Mouse (Mus musculus): ENCODE data around the gene Cdk4. TPM values are rescaled to one million over a fixed set of nuclear protein-coding genes. Genes with fewer than 3 reads are reported as not detected.

The Cdk4 gene
- polyA plus RNA-seq (2014; fragmentation: Nextera tagmentation; extraction: Ambion mirVana): 1,915 and 2,068 TPM in 2 replicates

- peak within 1 kb of the TSS; percentile 89 for H3K27ac ChIP-seq (ENCODE audit: low read depth)
- DNase-seq (ENCODE audit: low spot score): peak; percentile 98
- under 1% methylated on average over 46 of the region's 46 CpGs for WGBS
- no peaks in the 10 kb centered on the region for H3K9me3 ChIP-seq (ENCODE audit: control insufficient read depth, low read length)
- H3K4me2 ChIP-seq (ENCODE audit: low read length): peak within 1 kb of the TSS; percentile 85
- peak; percentile 91 for ATAC-seq (replicated peaks; ENCODE audit: low FRiP score, low TSS enrichment, low read depth)
- H3K27me3 ChIP-seq (replicated peaks; ENCODE audit: control insufficient read depth, insufficient read depth, low read length): 0 out of 2 replicates have a peak, but pooled peaks cover 3% of the 10 kb centered on the region
- peak within 1 kb of the TSS; percentile 93 for H3K4me3 ChIP-seq (ENCODE audit: low read depth, low read length)
- peaks cover 22% of the 10 kb centered on the region for H3K4me1 ChIP-seq (replicated peaks; ENCODE audit: control insufficient read depth, insufficient read depth, low read length)
- peaks cover 39% of the 10 kb centered on the region for H3K36me3 ChIP-seq (ENCODE audit: control insufficient read depth, insufficient read depth, low read length)
- H3K9ac ChIP-seq (ENCODE audit: low read length): peak within 1 kb of the TSS; percentile 97
Measured at GRCm38 (mm10) chr10:127063239-127063872, at the start of gene Cdk4. TSS of gene Cdk4 (plus strand) at chr10:127063534.

- H3K27me3 ChIP-seq (replicated peaks; ENCODE audit: control insufficient read depth, insufficient read depth, low read length): no peaks in the 10 kb centered on the region
- H3K4me1 ChIP-seq (replicated peaks; ENCODE audit: control insufficient read depth, insufficient read depth, low read length): no peaks in the 10 kb centered on the region
- no peak overlapping the region for H3K4me3 ChIP-seq (ENCODE audit: low read depth, low read length)
- no peaks in the 10 kb centered on the region for H3K36me3 ChIP-seq (ENCODE audit: control insufficient read depth, insufficient read depth, low read length)
- no peak overlapping the region for H3K9ac ChIP-seq (ENCODE audit: low read length)
- no peak overlapping the region for H3K27ac ChIP-seq (ENCODE audit: low read depth)
- no peak overlapping the region for H3K4me2 ChIP-seq (ENCODE audit: low read length)
- ATAC-seq (replicated peaks; ENCODE audit: low FRiP score, low TSS enrichment, low read depth): no peak
- WGBS: 54% methylated on average over 5 of the region's 5 CpGs
- H3K9me3 ChIP-seq (ENCODE audit: control insufficient read depth, low read length): no peaks in the 10 kb centered on the region
- DNase-seq (ENCODE audit: low spot score): no peak
Measured at GRCm38 (mm10) chr10:127016488-127016887, 46.8 kb upstream of the Cdk4 start.

GRCm38 (mm10) chr10:127017071-127017470 is 46.3 kb upstream of the Cdk4 start:
- Histone ChIP-seq H3K9ac (ENCODE audit: low read length) (no peak overlapping the region), H3K36me3 (ENCODE audit: control insufficient read depth, insufficient read depth, low read length) (peaks cover 4% of the 10 kb centered on the region; the same call in 1 of the 2 replicates), H3K27ac (ENCODE audit: low read depth) (no peak overlapping the region), H3K27me3 (replicated peaks; ENCODE audit: control insufficient read depth, insufficient read depth, low read length) (no peaks in the 10 kb centered on the region), H3K9me3 (ENCODE audit: control insufficient read depth, low read length) (no peaks in the 10 kb centered on the region), H3K4me2 (ENCODE audit: low read length) (no peak overlapping the region), H3K4me3 (ENCODE audit: low read depth, low read length) (no peak overlapping the region), H3K4me1 (replicated peaks; ENCODE audit: control insufficient read depth, insufficient read depth, low read length) (no peaks in the 10 kb centered on the region)
- ATAC-seq (replicated peaks; ENCODE audit: low FRiP score, low TSS enrichment, low read depth) (no peak), DNase-seq (ENCODE audit: low spot score) (no peak)
- WGBS: 16% methylated on average over 2 of the region's 2 CpGs

- 77% methylated on average over 16 of the region's 16 CpGs for WGBS
- ATAC-seq (replicated peaks; ENCODE audit: low FRiP score, low TSS enrichment, low read depth) (no peak), DNase-seq (ENCODE audit: low spot score) (no peak)
Measured at GRCm38 (mm10) chr10:127018422-127018821, 44.9 kb upstream of the Cdk4 start.

GRCm38 (mm10) chr10:127030336-127031296 is 32.7 kb upstream of the Cdk4 start, which contains the start of gene Tsfm:
TSS of gene Tsfm (minus strand) at chr10:127030840.
- Histone ChIP-seq H3K9me3 (ENCODE audit: control insufficient read depth, low read length) (no peaks in the 10 kb centered on the region), H3K9ac (ENCODE audit: low read length) (peak within 1 kb of the TSS; percentile 79), H3K36me3 (ENCODE audit: control insufficient read depth, insufficient read depth, low read length) (peaks cover 38% of the 10 kb centered on the region), H3K4me2 (ENCODE audit: low read length) (peak within 1 kb of the TSS; percentile 67), H3K27me3 (replicated peaks; ENCODE audit: control insufficient read depth, insufficient read depth, low read length) (no peaks in the 10 kb centered on the region), H3K4me3 (ENCODE audit: low read depth, low read length) (peak within 1 kb of the TSS; percentile 93), H3K4me1 (replicated peaks; ENCODE audit: control insufficient read depth, insufficient read depth, low read length) (no peaks in the 10 kb centered on the region), H3K27ac (ENCODE audit: low read depth) (peak within 1 kb of the TSS; percentile 43; the same call in 1 of the 2 replicates)
- DNase-seq (ENCODE audit: low spot score) (peak; percentile 94), ATAC-seq (replicated peaks; ENCODE audit: low FRiP score, low TSS enrichment, low read depth) (peak; percentile 87)
- 5% methylated on average over 56 of the region's 56 CpGs for WGBS

More at GRCm38 (mm10) chr10:127018422-127018821, 44.9 kb upstream of the Cdk4 start:
- H3K9me3 ChIP-seq (ENCODE audit: control insufficient read depth, low read length): no peaks in the 10 kb centered on the region
- no peaks in the 10 kb centered on the region for H3K27me3 ChIP-seq (replicated peaks; ENCODE audit: control insufficient read depth, insufficient read depth, low read length)
- peaks cover 16% of the 10 kb centered on the region for H3K36me3 ChIP-seq (ENCODE audit: control insufficient read depth, insufficient read depth, low read length)
- no peaks in the 10 kb centered on the region for H3K4me1 ChIP-seq (replicated peaks; ENCODE audit: control insufficient read depth, insufficient read depth, low read length)
- H3K4me2 ChIP-seq (ENCODE audit: low read length): no peak overlapping the region
- H3K4me3 ChIP-seq (ENCODE audit: low read depth, low read length): no peak overlapping the region
- H3K27ac ChIP-seq (ENCODE audit: low read depth): no peak overlapping the region
- H3K9ac ChIP-seq (ENCODE audit: low read length): no peak overlapping the region

- H3K9ac ChIP-seq (ENCODE audit: low read length): no peak overlapping the region
- no peaks in the 10 kb centered on the region for H3K4me1 ChIP-seq (replicated peaks; ENCODE audit: control insufficient read depth, insufficient read depth, low read length)
- no peak for ATAC-seq (replicated peaks; ENCODE audit: low FRiP score, low TSS enrichment, low read depth)
- 84% methylated on average over 8 of the region's 8 CpGs for WGBS
- no peak overlapping the region for H3K4me3 ChIP-seq (ENCODE audit: low read depth, low read length)
- no peak overlapping the region for H3K27ac ChIP-seq (ENCODE audit: low read depth)
- no peak overlapping the region for H3K4me2 ChIP-seq (ENCODE audit: low read length)
- no peaks in the 10 kb centered on the region for H3K27me3 ChIP-seq (replicated peaks; ENCODE audit: control insufficient read depth, insufficient read depth, low read length)
- H3K36me3 ChIP-seq (ENCODE audit: control insufficient read depth, insufficient read depth, low read length): peaks cover 11% of the 10 kb centered on the region
- no peaks in the 10 kb centered on the region for H3K9me3 ChIP-seq (ENCODE audit: control insufficient read depth, low read length)
- DNase-seq (ENCODE audit: low spot score): no peak
Measured at GRCm38 (mm10) chr10:127033301-127033741, 30.0 kb upstream of the Cdk4 start.

GRCm38 (mm10) chr10:127036273-127036672 is 27.1 kb upstream of the Cdk4 start:
- H3K4me1 ChIP-seq (replicated peaks; ENCODE audit: control insufficient read depth, insufficient read depth, low read length): no peaks in the 10 kb centered on the region
- WGBS: 81% methylated on average over 12 of the region's 12 CpGs

GRCm38 (mm10) chr10:127037641-127038040 is 25.7 kb upstream of the Cdk4 start:
- WGBS: 75% methylated on average over 12 of the region's 12 CpGs

More at GRCm38 (mm10) chr10:127036273-127036672, 27.1 kb upstream of the Cdk4 start:
- peaks cover 10% of the 10 kb centered on the region; the same call in 1 of the 2 replicates for H3K27me3 ChIP-seq (replicated peaks; ENCODE audit: control insufficient read depth, insufficient read depth, low read length)
- H3K4me2 ChIP-seq (ENCODE audit: low read length): no peak overlapping the region
- DNase-seq (ENCODE audit: low spot score) (no peak), ATAC-seq (replicated peaks; ENCODE audit: low FRiP score, low TSS enrichment, low read depth) (no peak)
- no peak overlapping the region for H3K4me3 ChIP-seq (ENCODE audit: low read depth, low read length)
- H3K9ac ChIP-seq (ENCODE audit: low read length): no peak overlapping the region
- H3K9me3 ChIP-seq (ENCODE audit: control insufficient read depth, low read length): no peaks in the 10 kb centered on the region
- H3K27ac ChIP-seq (ENCODE audit: low read depth): no peak overlapping the region
- H3K36me3 ChIP-seq (ENCODE audit: control insufficient read depth, insufficient read depth, low read length): no peaks in the 10 kb centered on the region

More at GRCm38 (mm10) chr10:127037641-127038040, 25.7 kb upstream of the Cdk4 start:
- Histone ChIP-seq H3K9ac (ENCODE audit: low read length) (no peak overlapping the region), H3K36me3 (ENCODE audit: control insufficient read depth, insufficient read depth, low read length) (no peaks in the 10 kb centered on the region), H3K27me3 (replicated peaks; ENCODE audit: control insufficient read depth, insufficient read depth, low read length) (peaks cover 10% of the 10 kb centered on the region; the same call in 1 of the 2 replicates), H3K4me1 (replicated peaks; ENCODE audit: control insufficient read depth, insufficient read depth, low read length) (peaks cover 4% of the 10 kb centered on the region), H3K27ac (ENCODE audit: low read depth) (no peak overlapping the region), H3K9me3 (ENCODE audit: control insufficient read depth, low read length) (no peaks in the 10 kb centered on the region), H3K4me3 (ENCODE audit: low read depth, low read length) (no peak overlapping the region), H3K4me2 (ENCODE audit: low read length) (no peak overlapping the region)
- DNase-seq (ENCODE audit: low spot score) (no peak), ATAC-seq (replicated peaks; ENCODE audit: low FRiP score, low TSS enrichment, low read depth) (no peak)
